Mouse (Mus musculus): Measurements from ENCODE around the gene Dock2. TPM values are rescaled to one million over a fixed set of nuclear protein-coding genes. Genes with fewer than 3 reads are reported as not detected.
A peak's percentile ranks its signal among the peaks of the same experiment; 100 is the strongest.

Gene Dock2
- polyA plus RNA-seq, 1 experiment from 2014 or later, result 0.53 TPM

- WGBS, result 86% methylated on average over 2 of the region's 2 CpGs
- ATAC-seq (replicated peaks; ENCODE audit: insufficient number of reproducible peaks, low FRiP score, low TSS enrichment, low read depth), result no peak
- Histone ChIP-seq H3K27ac (replicated peaks; ENCODE audit: low read depth, low read length) (no peak overlapping the region), H3K9ac (replicated peaks; ENCODE audit: low read length) (no peak overlapping the region), H3K4me2 (ENCODE audit: low read depth, low read length) (no peak overlapping the region), H3K27me3 (ENCODE audit: control insufficient read depth, insufficient read depth, low read length) (no peaks in the 10 kb centered on the region), H3K9me3 (replicated peaks; ENCODE audit: control insufficient read depth, low read length) (no peaks in the 10 kb centered on the region), H3K36me3 (replicated peaks; ENCODE audit: control insufficient read depth, insufficient read depth, low read depth, low read length) (no peaks in the 10 kb centered on the region), H3K4me1 (ENCODE audit: control insufficient read depth, insufficient read depth, low read length) (no peaks in the 10 kb centered on the region), H3K4me3 (ENCODE audit: low read depth, low read length) (no peak overlapping the region)
- DNase-seq (ENCODE audit: low spot score), result no peak
Measured at GRCm38 (mm10) chr11:34492223-34492622, 291.5 kb downstream of the Dock2 start.

DNA sequence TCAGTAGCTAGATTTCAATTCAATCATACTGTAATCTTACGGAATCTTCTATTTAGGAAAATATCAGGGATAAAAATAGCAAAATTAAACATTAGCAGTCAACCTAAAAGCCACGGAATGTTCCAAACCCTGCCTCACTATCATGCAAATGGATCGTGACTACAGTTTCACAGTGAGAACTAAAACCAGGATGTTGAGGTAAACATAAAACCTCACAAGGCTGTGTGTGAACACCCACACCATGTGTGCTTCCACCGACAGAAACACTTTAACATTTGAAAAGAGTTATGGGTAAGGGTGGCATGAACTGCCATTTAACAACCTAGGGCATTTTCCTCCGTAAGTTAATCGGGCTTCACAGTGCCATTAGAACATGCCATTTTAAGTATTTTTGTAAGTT lies 294.1 kb downstream of the Dock2 start:
- no peaks in the 10 kb centered on the region for H3K9me3 ChIP-seq (replicated peaks; ENCODE audit: control insufficient read depth, low read length)
- H3K36me3 ChIP-seq (replicated peaks; ENCODE audit: control insufficient read depth, insufficient read depth, low read depth, low read length), result no peaks in the 10 kb centered on the region
- H3K9ac ChIP-seq (replicated peaks; ENCODE audit: low read length), result no peak overlapping the region
- no peaks in the 10 kb centered on the region for H3K4me1 ChIP-seq (ENCODE audit: control insufficient read depth, insufficient read depth, low read length)
- H3K27ac ChIP-seq (replicated peaks; ENCODE audit: low read depth, low read length), result no peak overlapping the region
- no peaks in the 10 kb centered on the region for H3K27me3 ChIP-seq (ENCODE audit: control insufficient read depth, insufficient read depth, low read length)
- no peak for ATAC-seq (replicated peaks; ENCODE audit: insufficient number of reproducible peaks, low FRiP score, low TSS enrichment, low read depth)
- WGBS, result 84% methylated on average over 6 of the region's 6 CpGs
- no peak overlapping the region for H3K4me3 ChIP-seq (ENCODE audit: low read depth, low read length)
- no peak overlapping the region for H3K4me2 ChIP-seq (ENCODE audit: low read depth, low read length)
- no peak for DNase-seq (ENCODE audit: low spot score)

DNA sequence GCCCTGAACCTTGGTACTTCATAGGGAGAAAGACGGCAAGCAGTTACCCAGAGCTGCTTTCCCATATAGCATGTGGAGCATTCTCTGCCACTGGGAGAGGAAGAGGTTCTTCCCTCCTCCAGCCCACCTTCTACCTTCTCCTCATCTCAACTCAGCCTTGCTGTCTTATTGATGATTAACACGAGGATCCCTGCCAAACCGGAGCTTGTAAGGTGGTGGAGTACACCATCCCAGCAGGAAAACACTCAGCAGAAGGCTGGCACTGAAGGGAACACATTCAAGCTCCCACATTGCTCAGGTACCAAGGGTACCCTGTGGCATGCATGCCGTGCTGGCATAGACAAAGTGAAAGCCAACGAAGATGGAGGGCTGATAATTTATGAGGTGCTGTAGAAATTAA lies 304.4 kb downstream of the Dock2 start:
- Histone ChIP-seq H3K9ac (replicated peaks; ENCODE audit: low read length) (no peak overlapping the region), H3K9me3 (replicated peaks; ENCODE audit: control insufficient read depth, low read length) (no peaks in the 10 kb centered on the region), H3K27me3 (ENCODE audit: control insufficient read depth, insufficient read depth, low read length) (no peaks in the 10 kb centered on the region), H3K4me2 (ENCODE audit: low read depth, low read length) (no peak overlapping the region), H3K36me3 (replicated peaks; ENCODE audit: control insufficient read depth, insufficient read depth, low read depth, low read length) (no peaks in the 10 kb centered on the region), H3K27ac (replicated peaks; ENCODE audit: low read depth, low read length) (no peak overlapping the region), H3K4me1 (ENCODE audit: control insufficient read depth, insufficient read depth, low read length) (no peaks in the 10 kb centered on the region), H3K4me3 (ENCODE audit: low read depth, low read length) (no peak overlapping the region)
- DNase-seq (ENCODE audit: low spot score), result no peak
- 84% methylated on average over 5 of the region's 5 CpGs for WGBS
- no peak for ATAC-seq (replicated peaks; ENCODE audit: insufficient number of reproducible peaks, low FRiP score, low TSS enrichment, low read depth)

DNA sequence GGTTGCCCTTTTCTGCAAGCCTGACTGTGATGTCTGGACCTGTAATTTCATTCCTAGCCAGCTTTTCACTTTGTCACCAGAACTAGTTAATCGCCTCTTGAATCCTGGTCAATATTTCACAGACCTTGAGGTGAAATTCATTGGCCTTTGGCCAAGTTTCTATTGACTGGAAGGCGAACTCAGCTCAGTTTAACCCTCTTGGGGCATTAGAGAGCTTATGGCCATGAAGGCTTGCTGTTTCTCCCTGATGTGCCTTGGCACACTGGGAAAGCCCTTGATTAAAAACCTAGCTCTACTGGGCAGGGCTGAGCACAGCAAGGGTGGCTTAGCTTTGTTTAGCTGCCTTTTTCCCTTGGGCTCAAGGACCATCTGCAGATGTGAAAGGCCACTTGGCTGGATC lies 313.9 kb downstream of the Dock2 start:
- no peak for DNase-seq (ENCODE audit: low spot score)

DNA sequence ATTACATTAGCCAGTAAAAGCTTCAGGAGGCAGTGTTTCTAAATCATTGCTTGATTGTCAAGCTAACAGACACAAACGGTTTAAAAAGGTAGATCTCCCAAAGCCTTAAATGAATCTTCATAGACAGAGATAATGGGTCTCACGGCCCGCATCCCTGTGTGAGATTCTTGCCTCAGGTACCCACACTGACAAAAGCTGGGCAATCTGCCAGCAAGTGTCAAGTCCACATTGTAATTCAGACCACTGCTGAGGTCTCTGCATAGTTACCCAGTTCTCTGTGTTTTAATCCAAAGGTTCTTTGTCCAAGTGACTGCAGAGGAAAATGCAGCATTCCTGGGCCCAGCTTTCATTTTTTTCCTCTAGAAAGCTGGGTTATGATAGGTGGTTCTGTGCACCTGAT lies 315.1 kb downstream of the Dock2 start:
- no peak for ATAC-seq (replicated peaks; ENCODE audit: insufficient number of reproducible peaks, low FRiP score, low TSS enrichment, low read depth)
- H3K27me3 ChIP-seq (ENCODE audit: control insufficient read depth, insufficient read depth, low read length), result no peaks in the 10 kb centered on the region
- H3K4me2 ChIP-seq (ENCODE audit: low read depth, low read length), result no peak overlapping the region
- no peak overlapping the region for H3K4me3 ChIP-seq (ENCODE audit: low read depth, low read length)
- H3K9ac ChIP-seq (replicated peaks; ENCODE audit: low read length), result no peak overlapping the region
- no peak overlapping the region for H3K27ac ChIP-seq (replicated peaks; ENCODE audit: low read depth, low read length)
- DNase-seq (ENCODE audit: low spot score), result no peak
- H3K9me3 ChIP-seq (replicated peaks; ENCODE audit: control insufficient read depth, low read length), result no peaks in the 10 kb centered on the region
- H3K36me3 ChIP-seq (replicated peaks; ENCODE audit: control insufficient read depth, insufficient read depth, low read depth, low read length), result no peaks in the 10 kb centered on the region
- no peaks in the 10 kb centered on the region for H3K4me1 ChIP-seq (ENCODE audit: control insufficient read depth, insufficient read depth, low read length)
- 79% methylated on average over 3 of the region's 3 CpGs for WGBS

More for the DNA sequence above, 313.9 kb downstream of the Dock2 start:
- Histone ChIP-seq H3K4me3 (ENCODE audit: low read depth, low read length) (no peak overlapping the region), H3K36me3 (replicated peaks; ENCODE audit: control insufficient read depth, insufficient read depth, low read depth, low read length) (no peaks in the 10 kb centered on the region), H3K27ac (replicated peaks; ENCODE audit: low read depth, low read length) (no peak overlapping the region), H3K9me3 (replicated peaks; ENCODE audit: control insufficient read depth, low read length) (no peaks in the 10 kb centered on the region), H3K4me1 (ENCODE audit: control insufficient read depth, insufficient read depth, low read length) (no peaks in the 10 kb centered on the region), H3K9ac (replicated peaks; ENCODE audit: low read length) (no peak overlapping the region), H3K27me3 (ENCODE audit: control insufficient read depth, insufficient read depth, low read length) (no peaks in the 10 kb centered on the region), H3K4me2 (ENCODE audit: low read depth, low read length) (no peak overlapping the region)
- 83% methylated on average over 2 of the region's 2 CpGs for WGBS
- ATAC-seq (replicated peaks; ENCODE audit: insufficient number of reproducible peaks, low FRiP score, low TSS enrichment, low read depth), result no peak

GRCm38 (mm10) chr11:34467056-34467455 lies 316.6 kb downstream of the Dock2 start:
- no peaks in the 10 kb centered on the region for H3K27me3 ChIP-seq (ENCODE audit: control insufficient read depth, insufficient read depth, low read length)
- H3K4me1 ChIP-seq (ENCODE audit: control insufficient read depth, insufficient read depth, low read length), result no peaks in the 10 kb centered on the region
- DNase-seq (ENCODE audit: low spot score) (no peak), ATAC-seq (replicated peaks; ENCODE audit: insufficient number of reproducible peaks, low FRiP score, low TSS enrichment, low read depth) (no peak)
- no peaks in the 10 kb centered on the region for H3K36me3 ChIP-seq (replicated peaks; ENCODE audit: control insufficient read depth, insufficient read depth, low read depth, low read length)
- no peak overlapping the region for H3K9ac ChIP-seq (replicated peaks; ENCODE audit: low read length)
- no peak overlapping the region for H3K4me3 ChIP-seq (ENCODE audit: low read depth, low read length)
- 74% methylated on average over 1 of the region's 1 CpGs for WGBS
- H3K27ac ChIP-seq (replicated peaks; ENCODE audit: low read depth, low read length), result no peak overlapping the region
- H3K4me2 ChIP-seq (ENCODE audit: low read depth, low read length), result no peak overlapping the region
- H3K9me3 ChIP-seq (replicated peaks; ENCODE audit: control insufficient read depth, low read length), result no peaks in the 10 kb centered on the region

DNA sequence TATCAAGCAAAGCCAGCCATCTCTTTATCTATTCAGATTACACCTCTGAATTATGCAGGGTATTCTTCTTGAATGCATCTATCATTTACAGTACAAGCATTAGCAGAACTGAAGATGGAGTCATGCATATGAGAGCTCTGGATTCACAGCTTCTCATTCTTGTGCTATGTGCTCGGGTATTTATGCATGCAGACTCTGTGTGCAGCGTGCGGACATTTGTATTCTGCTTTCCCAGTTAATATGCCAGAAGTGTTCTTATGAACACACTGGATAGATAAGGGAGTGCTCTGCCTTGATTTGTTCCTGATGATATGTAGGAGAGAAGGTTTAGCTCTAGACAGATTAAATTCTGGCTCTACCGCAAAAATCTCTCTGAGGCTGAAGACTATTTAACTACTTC lies 333.7 kb downstream of the Dock2 start:
- Histone ChIP-seq H3K27ac (replicated peaks; ENCODE audit: low read depth, low read length) (no peak overlapping the region), H3K4me3 (ENCODE audit: low read depth, low read length) (no peak overlapping the region), H3K4me2 (ENCODE audit: low read depth, low read length) (no peak overlapping the region), H3K4me1 (ENCODE audit: control insufficient read depth, insufficient read depth, low read length) (no peaks in the 10 kb centered on the region), H3K27me3 (ENCODE audit: control insufficient read depth, insufficient read depth, low read length) (no peaks in the 10 kb centered on the region), H3K36me3 (replicated peaks; ENCODE audit: control insufficient read depth, insufficient read depth, low read depth, low read length) (no peaks in the 10 kb centered on the region), H3K9me3 (replicated peaks; ENCODE audit: control insufficient read depth, low read length) (no peaks in the 10 kb centered on the region), H3K9ac (replicated peaks; ENCODE audit: low read length) (no peak overlapping the region)
- WGBS, result 91% methylated on average over 4 of the region's 4 CpGs
- no peak for DNase-seq (ENCODE audit: low spot score)
- ATAC-seq (replicated peaks; ENCODE audit: insufficient number of reproducible peaks, low FRiP score, low TSS enrichment, low read depth), result no peak

- ATAC-seq (replicated peaks; ENCODE audit: insufficient number of reproducible peaks, low FRiP score, low TSS enrichment, low read depth) (no peak), DNase-seq (ENCODE audit: low spot score) (peak; percentile 88)
- Histone ChIP-seq H3K4me2 (ENCODE audit: low read depth, low read length) (no peak overlapping the region), H3K4me1 (ENCODE audit: control insufficient read depth, insufficient read depth, low read length) (no peaks in the 10 kb centered on the region), H3K9me3 (replicated peaks; ENCODE audit: control insufficient read depth, low read length) (no peaks in the 10 kb centered on the region), H3K27ac (replicated peaks; ENCODE audit: low read depth, low read length) (no peak overlapping the region), H3K9ac (replicated peaks; ENCODE audit: low read length) (no peak overlapping the region), H3K27me3 (ENCODE audit: control insufficient read depth, insufficient read depth, low read length) (no peaks in the 10 kb centered on the region), H3K4me3 (ENCODE audit: low read depth, low read length) (no peak overlapping the region), H3K36me3 (replicated peaks; ENCODE audit: control insufficient read depth, insufficient read depth, low read depth, low read length) (no peaks in the 10 kb centered on the region)
- 43% methylated on average over 4 of the region's 4 CpGs for WGBS
Measured at GRCm38 (mm10) chr11:34447891-34448290, 335.8 kb downstream of the Dock2 start.

Data from embryonic facial prominence, embryonic 11.5 days (tissue).